Comparison of ENCODE assay signal across 11 mouse cellular contexts in the genomic region with DNA sequence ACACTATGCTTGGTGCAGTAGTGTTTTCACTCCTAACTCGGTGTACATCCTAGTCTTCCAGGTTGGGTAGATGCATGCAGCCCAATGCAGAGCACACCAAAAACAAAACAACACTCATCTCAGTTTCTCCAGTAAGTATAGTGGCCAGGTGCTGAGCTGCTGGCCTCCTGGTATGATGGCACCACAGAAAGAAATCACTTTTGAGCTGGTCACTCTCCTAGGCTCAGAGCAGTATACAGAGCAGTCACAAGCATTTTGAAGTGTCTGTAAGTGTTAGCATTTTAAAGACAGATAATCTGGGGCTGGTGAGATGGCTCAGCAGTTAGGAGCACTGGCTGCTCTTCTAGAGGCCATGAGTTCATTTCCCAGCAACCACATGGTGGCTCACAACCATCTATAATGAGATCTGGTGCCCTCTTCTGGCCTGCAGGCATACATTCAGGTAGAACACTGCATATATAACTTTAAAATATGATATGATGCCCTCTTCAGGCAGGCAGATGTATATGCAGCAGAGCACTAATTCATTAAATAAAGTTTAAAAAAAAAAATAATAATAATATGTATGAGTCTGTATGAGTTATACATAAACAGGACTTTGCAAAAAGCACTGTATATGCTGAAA. TPM values are rescaled to one million over a fixed set of nuclear protein-coding genes. Genes with fewer than 3 reads are reported as not detected.
DNase-seq lines count a peak whose midpoint lies in the region; ATAC-seq and TF ChIP-seq lines count a peak whose summit lies in the region.
"Had no signal": no experiment of that assay in that cellular context is flagged by ENCODE, and none has a peak within 500 bp of the region (broad histone marks: within the 10 kb centered on the region; RNA-seq: fewer than 3 reads in every experiment).

No protein-coding gene starts in this region.

- H3K4me3 ChIP-seq in heart, postnatal 0 days (ENCODE audit: low read depth, low read length), result no peak overlapping the region
- H3K4me3 ChIP-seq in heart, embryonic 12.5 days, result no peak overlapping the region
- no peak overlapping the region for H3K4me3 ChIP-seq in liver, embryonic 15.5 days (replicated peaks)
- no peak overlapping the region for H3K4me3 ChIP-seq in neural tube, embryonic 15.5 days (replicated peaks)
- H3K4me3 ChIP-seq: limb, embryonic 10.5 days; myocyte had no signal

- H3K4me1 ChIP-seq in heart, postnatal 0 days (ENCODE audit: control insufficient read depth, insufficient read depth), result no peaks in the 10 kb centered on the region
- H3K4me1 ChIP-seq in heart, embryonic 12.5 days (replicated peaks), result no peaks in the 10 kb centered on the region
- H3K4me1 ChIP-seq in liver, embryonic 15.5 days (replicated peaks), result no peaks in the 10 kb centered on the region
- H3K4me1 ChIP-seq in neural tube, embryonic 15.5 days, result no peaks in the 10 kb centered on the region
- H3K4me1 ChIP-seq: limb, embryonic 10.5 days had no signal

- no peak overlapping the region for H3K9ac ChIP-seq in heart, postnatal 0 days (replicated peaks; ENCODE audit: low read depth, low read length)
- no peak overlapping the region for H3K9ac ChIP-seq in heart, embryonic 12.5 days
- H3K9ac ChIP-seq in liver, embryonic 15.5 days, result no peak overlapping the region
- no peak overlapping the region for H3K9ac ChIP-seq in neural tube, embryonic 15.5 days (replicated peaks)

- no peak for TF ChIP-seq EP300 in heart, postnatal 0 days (IDR thresholded peaks at IDR 0.05; ENCODE audit: low read depth)

- peaks cover 24% of the 10 kb centered on the region for H3K36me3 ChIP-seq in heart, postnatal 0 days (replicated peaks; ENCODE audit: control insufficient read depth, insufficient read depth, low read length)
- peaks cover 31% of the 10 kb centered on the region for H3K36me3 ChIP-seq in heart, embryonic 12.5 days
- H3K36me3 ChIP-seq in liver, embryonic 15.5 days (replicated peaks), result peaks cover 18% of the 10 kb centered on the region; the same call in 1 of the 2 replicates
- H3K36me3 ChIP-seq in neural tube, embryonic 15.5 days, result peaks cover 21% of the 10 kb centered on the region

- TF ChIP-seq CTCF in heart, postnatal 0 days (IDR thresholded peaks at IDR 0.05; ENCODE audit: low read depth), result peak; percentile 56

- no peak overlapping the region for H3K27ac ChIP-seq in heart, postnatal 0 days (ENCODE audit: low read depth)
- no peak overlapping the region for H3K27ac ChIP-seq in heart, embryonic 12.5 days (ENCODE audit: poor library complexity, severe bottlenecking)
- no peak overlapping the region for H3K27ac ChIP-seq in liver, embryonic 15.5 days (replicated peaks)
- H3K27ac ChIP-seq in neural tube, embryonic 15.5 days (replicated peaks), result no peak overlapping the region
- H3K27ac ChIP-seq: limb, embryonic 10.5 days had no signal

- H3K9me3 ChIP-seq in heart, postnatal 0 days (replicated peaks; ENCODE audit: control insufficient read depth, low read length), result no peaks in the 10 kb centered on the region
- H3K9me3 ChIP-seq in heart, embryonic 12.5 days (replicated peaks), result 0 out of 2 replicates have a peak, but pooled peaks cover 2% of the 10 kb centered on the region
- no peaks in the 10 kb centered on the region for H3K9me3 ChIP-seq in liver, embryonic 15.5 days (replicated peaks)
- H3K9me3 ChIP-seq in neural tube, embryonic 15.5 days (replicated peaks), result no peaks in the 10 kb centered on the region
- H3K9me3 ChIP-seq: limb, embryonic 10.5 days had no signal

- ATAC-seq in heart, postnatal 0 days (ENCODE audit: insufficient read depth, low read depth), result no peak
- no peak for ATAC-seq in heart, embryonic 12.5 days (ENCODE audit: insufficient number of reproducible peaks, low FRiP score)
- peak; percentile 31; the same call in 1 of the 2 replicates for ATAC-seq in liver, embryonic 15.5 days (ENCODE audit: insufficient read depth)
- no peak for ATAC-seq in neural tube, embryonic 15.5 days (ENCODE audit: low FRiP score)

- WGBS in heart, postnatal 0 days, result 96% methylated on average over 1 of the region's 1 CpGs
- WGBS in heart, embryonic 12.5 days, result 94% methylated on average over 1 of the region's 1 CpGs
- 77% methylated on average over 1 of the region's 1 CpGs for WGBS in liver, embryonic 15.5 days (ENCODE audit: insufficient replicate concordance)
- WGBS in neural tube, embryonic 15.5 days, result 94% methylated on average over 1 of the region's 1 CpGs

- H3K27me3 ChIP-seq in heart, postnatal 0 days (ENCODE audit: control insufficient read depth, insufficient read depth, low read length), result no peaks in the 10 kb centered on the region
- H3K27me3 ChIP-seq in heart, embryonic 12.5 days (replicated peaks), result no peaks in the 10 kb centered on the region
- H3K27me3 ChIP-seq in liver, embryonic 15.5 days, result no peaks in the 10 kb centered on the region
- no peaks in the 10 kb centered on the region for H3K27me3 ChIP-seq in neural tube, embryonic 15.5 days (replicated peaks)

- DNase-seq in heart, postnatal 0 days (ENCODE audit: low spot score), result no peak
- DNase-seq in 416B (ENCODE audit: low read depth) (peak; percentile 57), NIH3T3 (ENCODE audit: low read depth) (peak; percentile 19)
- no peak for DNase-seq in urinary bladder, postnatal 25 days (ENCODE audit: low spot score)
- no peak for DNase-seq in cerebellum, adult 9-10 months
- DNase-seq: adrenal gland, adult 8-10 months had no signal

- no peak overlapping the region for H3K4me2 ChIP-seq in heart, postnatal 0 days (ENCODE audit: low read depth, low read length)
- no peak overlapping the region for H3K4me2 ChIP-seq in heart, embryonic 12.5 days
- H3K4me2 ChIP-seq in liver, embryonic 15.5 days, result no peak overlapping the region
- H3K4me2 ChIP-seq in neural tube, embryonic 15.5 days, result no peak overlapping the region

RNA-seq across cellular contexts. Expression of gene Desi2, which starts 54.8 kb away (rescaled TPM):
- total RNA-seq in heart, postnatal 0 days (2014; rRNA removed; ENCODE audit: low replicate concordance), result 22.6 and 35.0 TPM in 2 replicates
- polyA plus RNA-seq in heart, postnatal 0 days (2015; fragmentation: Nextera tagmentation; extraction: Ambion mirVana), result 24.8 and 26.8 TPM in 2 replicates
- 29.9 and 30.0 TPM in 2 replicates for polyA plus RNA-seq in heart, embryonic 12.5 days (2016; fragmentation: Nextera tagmentation; extraction: Ambion mirVana)
- polyA plus RNA-seq in liver, embryonic 15.5 days (2015; fragmentation: Nextera tagmentation; extraction: Ambion mirVana), result 8.0 and 8.6 TPM in 2 replicates
- polyA plus RNA-seq in neural tube, embryonic 15.5 days (2015; fragmentation: Nextera tagmentation; extraction: Ambion mirVana), result 22.0 and 23.6 TPM in 2 replicates

Comparison
In these comparisons a context has a peak if more than half of its experiments do, and no peak if none do; other contexts are left out.
1. DNase-seq: peak in 416B (single experiment) and NIH3T3 (single experiment); none in heart, postnatal 0 days (single experiment), urinary bladder, postnatal 25 days (single experiment) and cerebellum, adult 9-10 months (single experiment).